Mouse (Mus musculus) ES-Bruce4 (cell line): ENCODE data around the gene Pdhb.

Experiments
- CTCF ChIP-seq: IDR thresholded peaks from one replicate; pipeline ENCODE4 v1.8.1; 2011; ENCODE audit warnings: low read depth, low read length
- EP300 ChIP-seq: IDR thresholded peaks from 2 replicates; pipeline ENCODE4 v1.6.1; 2011; ENCODE audit warnings: low read depth, low read length; ENCODE audit not compliant: insufficient read depth
- POLR2A ChIP-seq: IDR thresholded peaks from one replicate; pipeline ENCODE4 v1.8.1; 2011; ENCODE audit warnings: low read length; ENCODE audit not compliant: insufficient read depth

- TF ChIP-seq EP300: no peak
- TF ChIP-seq CTCF: no peak
- no peak for TF ChIP-seq POLR2A
These were observed 43.3 kb upstream of the Pdhb start for GRCm38 (mm10) chr14:8216100-8216499.
